In genomic region chr6:56765696-56766095, GRCm38 (mm10) we compare ENCODE assay signal across 18 mouse cellular contexts.
"Had no signal": no experiment of that assay in that cellular context is flagged by ENCODE, and none has a peak within 500 bp of the region (broad histone marks: within the 10 kb centered on the region; RNA-seq: fewer than 3 reads in every experiment).

No protein-coding gene starts in this region.

- H3K4me3 ChIP-seq: limb, embryonic 10.5 days; limb, embryonic 13.5 days; liver, embryonic 12.5 days; liver, embryonic 15.5 days; lung, embryonic 15.5 days; stomach, embryonic 15.5 days had no signal

- DNase-seq: kidney, postnatal 10 days; kidney, postnatal 36 days; liver; lung, adult 18-20 months; lung, postnatal 10 days; lung, postnatal 36 days; midbrain, embryonic 14.5 days; right cerebral cortex, adult 18-20 months; right cerebral cortex, postnatal 14 days; spleen, adult 18-20 months; thymus, postnatal 25 days had no signal

- ATAC-seq: liver, embryonic 12.5 days had no signal

- H3K4me2 ChIP-seq: limb, embryonic 13.5 days; liver, embryonic 12.5 days; liver, embryonic 15.5 days; lung, embryonic 15.5 days; midbrain, embryonic 11.5 days; stomach, embryonic 15.5 days had no signal

- H3K9ac ChIP-seq: limb, embryonic 13.5 days; liver, embryonic 12.5 days; liver, embryonic 15.5 days; lung, embryonic 15.5 days; stomach, embryonic 15.5 days had no signal

- H3K9me3 ChIP-seq: limb, embryonic 10.5 days; limb, embryonic 13.5 days; liver, embryonic 12.5 days; liver, embryonic 15.5 days; lung, embryonic 15.5 days; stomach, embryonic 15.5 days had no signal

- H3K27me3 ChIP-seq: limb, embryonic 13.5 days; liver, embryonic 12.5 days; liver, embryonic 15.5 days; lung, embryonic 15.5 days; stomach, embryonic 15.5 days had no signal

- H3K4me1 ChIP-seq: limb, embryonic 10.5 days; limb, embryonic 13.5 days; liver, embryonic 12.5 days; liver, embryonic 15.5 days; lung, embryonic 15.5 days; stomach, embryonic 15.5 days had no signal

- H3K36me3 ChIP-seq: stomach, embryonic 15.5 days had no signal

- H3K27ac ChIP-seq: limb, embryonic 10.5 days; limb, embryonic 13.5 days; liver, embryonic 12.5 days; liver, embryonic 15.5 days; lung, embryonic 15.5 days; stomach, embryonic 15.5 days had no signal
